Mouse (Mus musculus): ENCODE data around the gene Pex7. TPM values are rescaled to one million over a fixed set of nuclear protein-coding genes. Genes with fewer than 3 reads are reported as not detected.

The Pex7 gene
- polyA plus RNA-seq, 1 experiment = 27.6 TPM

DNA sequence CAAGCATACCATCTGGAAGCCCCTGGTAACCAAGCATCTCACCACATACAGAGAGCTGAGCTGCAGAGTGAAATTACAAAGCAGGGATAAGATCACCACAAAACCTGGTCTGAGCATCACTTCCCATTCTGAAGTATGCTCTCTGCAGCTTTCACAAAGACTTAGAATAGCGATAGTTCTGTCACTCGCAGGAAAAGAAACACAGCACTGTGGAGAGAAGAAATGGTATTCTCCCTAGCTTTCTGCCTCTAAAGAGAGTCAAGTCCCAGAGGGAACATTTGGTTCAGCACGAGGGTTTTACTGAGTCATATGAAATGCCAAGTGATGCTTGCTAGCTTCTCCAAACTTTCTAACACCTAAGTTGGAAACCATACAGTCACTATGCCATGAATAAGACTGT, 17.6 kb downstream of the Pex7 start:
- no peak overlapping the region for H3K27ac ChIP-seq (ENCODE audit: insufficient read depth, low read depth, low read length)
- no peaks in the 10 kb centered on the region for H3K4me1 ChIP-seq (ENCODE audit: control insufficient read depth, insufficient read depth, low read length)
- no peak for TF ChIP-seq POLR2A (IDR thresholded peaks at IDR 0.05; ENCODE audit: borderline replicate concordance, low read depth, low read length)
- TF ChIP-seq CTCF (IDR thresholded peaks at IDR 0.05; ENCODE audit: low read depth, low read length) = no peak
- no peak overlapping the region for H3K4me3 ChIP-seq (ENCODE audit: insufficient read depth, low read length)

- H3K4me1 ChIP-seq (ENCODE audit: control insufficient read depth, insufficient read depth, low read length) = no peaks in the 10 kb centered on the region
- no peak for TF ChIP-seq CTCF (IDR thresholded peaks at IDR 0.05; ENCODE audit: low read depth, low read length)
- no peak for TF ChIP-seq POLR2A (IDR thresholded peaks at IDR 0.05; ENCODE audit: borderline replicate concordance, low read depth, low read length)
- no peak overlapping the region for H3K27ac ChIP-seq (ENCODE audit: insufficient read depth, low read depth, low read length)
- no peak overlapping the region for H3K4me3 ChIP-seq (ENCODE audit: insufficient read depth, low read length)
These were observed 21.2 kb downstream of the Pex7 start for GRCm38 (mm10) chr10:19886249-19886648.

DNA sequence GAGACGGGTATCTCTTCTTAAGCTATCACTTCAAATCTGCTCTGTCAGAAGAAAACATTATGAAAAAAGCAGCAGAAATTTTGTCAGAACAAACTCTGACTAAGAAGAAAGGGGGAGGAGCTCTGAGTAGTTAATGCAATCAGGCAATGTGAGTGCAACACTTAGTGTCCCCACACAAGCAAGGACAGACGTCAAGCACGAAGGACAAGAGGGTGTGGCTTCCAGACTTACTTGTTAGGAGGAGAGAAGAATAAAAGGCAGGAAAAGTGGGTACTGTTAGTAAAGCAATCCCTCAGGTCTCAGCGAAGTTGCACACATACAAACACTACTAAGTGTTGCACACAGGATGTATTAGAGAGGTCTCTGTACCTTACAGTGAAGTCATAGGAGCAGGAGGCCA, 23.1 kb downstream of the Pex7 start:
- TF ChIP-seq POLR2A (IDR thresholded peaks at IDR 0.05; ENCODE audit: borderline replicate concordance, low read depth, low read length) (no peak), CTCF (IDR thresholded peaks at IDR 0.05; ENCODE audit: low read depth, low read length) (no peak)
- no peak overlapping the region for H3K27ac ChIP-seq (ENCODE audit: insufficient read depth, low read depth, low read length)
- H3K4me3 ChIP-seq (ENCODE audit: insufficient read depth, low read length) = no peak overlapping the region
- H3K4me1 ChIP-seq (ENCODE audit: control insufficient read depth, insufficient read depth, low read length) = peaks cover 3% of the 10 kb centered on the region

DNA sequence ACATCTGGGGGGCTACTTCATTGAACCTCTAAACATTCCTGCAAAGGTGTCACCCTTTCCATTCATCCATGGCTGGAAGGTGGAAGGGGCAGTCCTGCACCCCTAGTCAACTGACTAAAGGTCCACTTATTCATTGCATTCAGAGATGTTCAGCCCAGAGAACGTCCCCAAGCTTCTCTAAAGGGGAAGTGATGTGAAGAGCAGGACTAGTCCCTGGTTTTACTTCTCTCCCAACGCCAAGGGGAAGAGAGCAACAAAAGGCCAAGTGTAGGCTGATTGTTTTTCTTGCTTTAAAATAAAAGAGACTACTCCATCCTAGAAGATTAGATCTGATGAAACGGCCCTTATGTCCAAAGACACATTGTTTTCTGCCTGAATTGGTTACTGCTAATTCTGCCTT, 27.1 kb downstream of the Pex7 start:
- H3K27ac ChIP-seq (ENCODE audit: insufficient read depth, low read depth, low read length) = no peak overlapping the region
- TF ChIP-seq POLR2A (IDR thresholded peaks at IDR 0.05; ENCODE audit: borderline replicate concordance, low read depth, low read length) (no peak), CTCF (IDR thresholded peaks at IDR 0.05; ENCODE audit: low read depth, low read length) (no peak)
- H3K4me1 ChIP-seq (ENCODE audit: control insufficient read depth, insufficient read depth, low read length) = peaks cover 4% of the 10 kb centered on the region

DNA sequence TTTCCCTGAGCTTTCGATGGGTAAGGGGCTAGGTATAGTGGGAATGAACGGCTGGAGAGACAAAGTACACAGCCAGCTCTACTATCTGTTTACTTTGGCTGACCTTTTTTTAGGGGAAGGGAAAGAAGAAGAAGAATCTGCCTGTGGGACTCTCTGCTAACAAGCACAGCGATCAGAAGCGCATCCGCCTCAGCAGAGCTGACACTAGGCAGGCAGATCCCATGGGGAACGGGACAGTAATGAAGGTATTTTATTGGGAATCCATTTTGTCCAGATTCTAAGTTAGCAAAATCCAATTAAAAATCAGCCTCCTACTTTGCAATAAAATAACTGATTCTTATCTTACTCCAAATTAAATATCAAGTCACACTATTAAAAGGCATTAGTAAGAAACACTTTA, 28.3 kb downstream of the Pex7 start:
- TF ChIP-seq CTCF (IDR thresholded peaks at IDR 0.05; ENCODE audit: low read depth, low read length) (no peak), POLR2A (IDR thresholded peaks at IDR 0.05; ENCODE audit: borderline replicate concordance, low read depth, low read length) (no peak)
- no peak overlapping the region for H3K27ac ChIP-seq (ENCODE audit: insufficient read depth, low read depth, low read length)
- no peak overlapping the region for H3K4me3 ChIP-seq (ENCODE audit: insufficient read depth, low read length)
- H3K4me1 ChIP-seq (ENCODE audit: control insufficient read depth, insufficient read depth, low read length) = peaks cover 7% of the 10 kb centered on the region

More for the DNA sequence above, 27.1 kb downstream of the Pex7 start:
- no peak overlapping the region for H3K4me3 ChIP-seq (ENCODE audit: insufficient read depth, low read length)

GRCm38 (mm10) chr10:19877679-19878078, 29.8 kb downstream of the Pex7 start:
- Histone ChIP-seq H3K4me1 (ENCODE audit: control insufficient read depth, insufficient read depth, low read length) (peaks cover 7% of the 10 kb centered on the region), H3K27ac (ENCODE audit: insufficient read depth, low read depth, low read length) (no peak overlapping the region), H3K4me3 (ENCODE audit: insufficient read depth, low read length) (no peak overlapping the region)
- TF ChIP-seq POLR2A (IDR thresholded peaks at IDR 0.05; ENCODE audit: borderline replicate concordance, low read depth, low read length) = no peak
- TF ChIP-seq CTCF (IDR thresholded peaks at IDR 0.05; ENCODE audit: low read depth, low read length) = no peak

DNA sequence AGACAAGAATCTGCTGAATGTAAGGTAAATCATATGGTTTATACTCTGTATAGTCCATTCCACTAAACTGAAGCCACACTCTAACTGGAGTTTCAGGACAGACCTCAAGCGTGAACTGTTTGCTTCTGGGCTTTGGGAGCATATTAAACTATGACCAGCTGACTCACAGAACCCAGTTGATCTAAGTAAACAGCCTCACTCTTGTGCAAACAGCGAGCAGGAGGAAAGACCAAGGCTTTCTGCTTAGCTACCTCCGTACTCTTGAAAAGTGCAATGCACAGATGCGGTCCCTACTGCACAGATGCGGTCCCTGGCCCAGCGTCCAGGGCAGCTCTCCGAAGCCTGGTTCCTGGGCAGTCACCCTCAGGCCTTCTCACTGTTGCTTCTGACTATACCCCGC, 30.2 kb downstream of the Pex7 start:
- no peak overlapping the region for H3K4me3 ChIP-seq (ENCODE audit: insufficient read depth, low read length)
- H3K27ac ChIP-seq (ENCODE audit: insufficient read depth, low read depth, low read length) = no peak overlapping the region
- peaks cover 7% of the 10 kb centered on the region for H3K4me1 ChIP-seq (ENCODE audit: control insufficient read depth, insufficient read depth, low read length)
- TF ChIP-seq POLR2A (IDR thresholded peaks at IDR 0.05; ENCODE audit: borderline replicate concordance, low read depth, low read length) (no peak), CTCF (IDR thresholded peaks at IDR 0.05; ENCODE audit: low read depth, low read length) (no peak)

DNA sequence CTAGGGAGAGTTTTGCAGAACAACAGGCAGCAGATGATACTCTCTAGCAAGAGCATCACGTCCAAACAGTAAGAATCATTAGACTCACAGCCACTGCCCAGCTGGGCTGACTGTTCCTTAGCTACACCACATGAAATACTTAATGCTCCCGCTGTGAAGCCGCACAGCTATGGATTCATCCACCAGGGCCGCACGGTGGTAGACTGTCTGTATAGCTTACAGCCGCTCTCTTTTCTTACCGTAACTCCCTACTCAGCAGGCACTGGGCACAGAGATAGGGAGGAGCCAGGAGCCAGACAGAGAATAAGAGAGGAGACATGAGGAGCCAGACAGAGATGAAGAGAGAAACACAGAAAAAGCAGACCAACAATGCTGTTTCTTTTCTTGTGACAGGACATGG, 30.8 kb downstream of the Pex7 start:
- TF ChIP-seq CTCF (IDR thresholded peaks at IDR 0.05; ENCODE audit: low read depth, low read length) (no peak), POLR2A (IDR thresholded peaks at IDR 0.05; ENCODE audit: borderline replicate concordance, low read depth, low read length) (no peak)
- H3K4me3 ChIP-seq (ENCODE audit: insufficient read depth, low read length) = no peak overlapping the region
- H3K4me1 ChIP-seq (ENCODE audit: control insufficient read depth, insufficient read depth, low read length) = peaks cover 7% of the 10 kb centered on the region
- no peak overlapping the region for H3K27ac ChIP-seq (ENCODE audit: insufficient read depth, low read depth, low read length)

DNA sequence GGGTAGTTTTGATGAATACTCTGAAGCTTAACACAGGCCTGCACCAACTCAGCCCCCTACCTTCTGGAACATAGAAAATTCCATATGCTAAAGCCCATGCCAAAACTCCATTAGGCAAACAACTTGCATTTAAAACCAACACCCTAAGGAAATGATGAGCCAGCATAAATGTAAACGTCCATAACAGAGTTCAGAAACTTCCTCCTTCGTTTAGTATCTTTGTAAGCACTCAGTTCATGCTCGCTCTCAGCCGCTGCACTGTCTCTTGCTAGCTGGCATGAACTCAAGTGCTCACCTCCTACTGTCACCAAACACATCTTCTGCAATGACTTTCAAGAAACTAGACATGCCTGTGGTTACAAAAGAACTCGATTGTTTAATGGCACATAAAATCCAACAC, 32.1 kb downstream of the Pex7 start:
- TF ChIP-seq POLR2A (IDR thresholded peaks at IDR 0.05; ENCODE audit: borderline replicate concordance, low read depth, low read length) (no peak), CTCF (IDR thresholded peaks at IDR 0.05; ENCODE audit: low read depth, low read length) (no peak)
- Histone ChIP-seq H3K27ac (ENCODE audit: insufficient read depth, low read depth, low read length) (no peak overlapping the region), H3K4me3 (ENCODE audit: insufficient read depth, low read length) (no peak overlapping the region), H3K4me1 (ENCODE audit: control insufficient read depth, insufficient read depth, low read length) (peaks cover 4% of the 10 kb centered on the region; the same call in 1 of the 2 replicates)

- Histone ChIP-seq H3K4me1 (ENCODE audit: control insufficient read depth, insufficient read depth, low read length) (no peaks in the 10 kb centered on the region; the same call in 1 of the 2 replicates), H3K4me3 (ENCODE audit: insufficient read depth, low read length) (no peak overlapping the region), H3K27ac (ENCODE audit: insufficient read depth, low read depth, low read length) (no peak overlapping the region)
- TF ChIP-seq POLR2A (IDR thresholded peaks at IDR 0.05; ENCODE audit: borderline replicate concordance, low read depth, low read length) = no peak
- no peak for TF ChIP-seq CTCF (IDR thresholded peaks at IDR 0.05; ENCODE audit: low read depth, low read length)
These were observed 51.7 kb downstream of the Pex7 start for GRCm38 (mm10) chr10:19855597-19856306.
